Mouse (Mus musculus) E14TG2a.4 (cell line): ENCODE results near the gene Th.
A peak's percentile ranks its signal among the peaks of the same experiment; 100 is the strongest.

Source experiments
- H3K27me3 ChIP-seq: 2 replicates; pipeline ENCODE4 v1.6.1; 2014; ENCODE audit warnings: low read length, control low read depth; ENCODE audit not compliant: insufficient read depth
- H3K36me3 ChIP-seq: 2 replicates; pipeline ENCODE4 v1.6.1; 2014; ENCODE audit warnings: low read length, control low read depth; ENCODE audit not compliant: insufficient read depth
- H3K4me1 ChIP-seq: replicated peaks from 2 replicates; pipeline ENCODE4 v1.6.1; 2014; ENCODE audit warnings: low read depth, low read length, control low read depth
- H3K4me3 ChIP-seq: replicated peaks from 2 replicates; pipeline ENCODE4 v1.5.1; 2014; ENCODE audit warnings: mild to moderate bottlenecking, low read length
- H3K9me3 ChIP-seq: 2 replicates; pipeline ENCODE4 v1.6.1; 2014; ENCODE audit warnings: low read length, control low read depth
- CTCF ChIP-seq: conservative IDR thresholded peaks from 2 replicates; pipeline ENCODE4 v1.5.1; 2014; ENCODE audit warnings: low read length
- NANOG ChIP-seq: IDR thresholded peaks from 2 replicates; pipeline ENCODE4 v1.6.1; 2014; ENCODE audit warnings: borderline replicate concordance, low read length, mixed read lengths
- POU5F1 ChIP-seq: IDR thresholded peaks from 2 replicates; pipeline ENCODE4 v1.6.1; 2014; ENCODE audit warnings: low read length, borderline replicate concordance

Gene Th

DNA sequence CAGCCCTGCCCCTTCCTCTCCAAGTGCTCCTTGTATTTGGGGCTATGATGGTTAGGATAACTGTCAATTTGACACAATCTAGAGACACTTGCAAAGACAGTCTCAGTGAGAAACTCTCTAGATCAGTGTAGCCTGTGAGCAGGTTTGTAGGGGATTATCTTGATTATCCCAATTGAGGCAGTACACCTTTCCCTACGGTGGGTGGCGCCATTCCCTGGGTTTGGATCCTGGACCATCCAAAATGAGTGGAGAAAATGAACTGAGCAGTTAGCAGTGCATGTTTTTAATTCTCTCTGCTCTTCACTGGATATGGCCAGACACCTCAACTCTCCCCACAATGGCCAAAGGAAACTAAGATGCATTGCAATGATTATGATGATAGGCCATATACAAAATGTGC, 21.3 kb downstream of the Th start:
- no peak for TF ChIP-seq NANOG
- peak; percentile 50 for TF ChIP-seq CTCF
- no peak for TF ChIP-seq POU5F1
- H3K4me1 ChIP-seq = no peaks in the 10 kb centered on the region

DNA sequence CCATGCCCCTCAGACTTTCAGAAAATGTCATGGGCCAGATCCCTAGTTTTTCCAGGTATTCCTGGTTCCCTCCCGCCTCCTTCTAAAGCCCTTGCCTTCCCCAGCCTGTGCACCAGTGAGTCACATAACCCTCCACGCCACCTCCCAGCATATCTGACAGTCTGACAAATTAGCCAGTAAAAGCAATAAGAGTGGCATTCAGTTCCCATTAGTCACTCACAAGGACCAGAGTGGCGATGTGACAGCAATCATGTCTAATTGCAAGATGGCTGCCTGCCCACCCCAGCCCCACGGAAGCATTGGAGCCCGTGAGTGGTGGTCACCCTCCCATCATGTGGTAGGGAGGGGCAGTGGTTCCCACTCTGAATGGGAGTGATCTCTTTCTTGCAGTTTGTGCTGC, 25.3 kb downstream of the Th start:
- Histone ChIP-seq H3K36me3 (no peaks in the 10 kb centered on the region), H3K9me3 (no peaks in the 10 kb centered on the region), H3K4me1 (peaks cover 13% of the 10 kb centered on the region; the same call in 1 of the 2 replicates), H3K27me3 (peaks cover 78% of the 10 kb centered on the region), H3K4me3 (no peak overlapping the region)
- TF ChIP-seq NANOG (no peak), CTCF (no peak), POU5F1 (no peak)

More for the DNA sequence above, 21.3 kb downstream of the Th start:
- Histone ChIP-seq H3K9me3 (no peaks in the 10 kb centered on the region), H3K27me3 (peaks cover 80% of the 10 kb centered on the region), H3K36me3 (no peaks in the 10 kb centered on the region), H3K4me3 (no peak overlapping the region)

DNA sequence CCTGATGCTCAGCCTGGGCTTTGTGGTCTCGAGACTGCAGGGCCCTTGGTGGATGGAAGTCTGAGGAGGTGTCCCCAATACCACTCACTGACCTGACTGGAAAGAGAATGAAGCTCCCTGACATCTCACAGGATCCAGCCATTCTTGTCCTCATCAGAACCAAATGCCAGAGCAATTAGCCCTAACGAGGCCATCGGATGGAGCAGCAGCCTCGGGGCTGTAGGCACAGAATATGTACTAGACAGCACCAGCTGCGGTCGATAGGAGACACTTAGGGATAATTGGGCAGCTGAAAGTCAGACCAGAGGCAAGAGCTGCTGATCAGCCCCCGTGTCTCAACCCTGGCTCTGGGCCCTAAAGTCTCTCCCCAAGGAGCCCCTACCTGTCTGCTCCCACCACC, 26.6 kb downstream of the Th start:
- H3K27me3 ChIP-seq = peaks cover 87% of the 10 kb centered on the region
- TF ChIP-seq NANOG = no peak
- no peak for TF ChIP-seq POU5F1
- TF ChIP-seq CTCF = no peak
- H3K4me1 ChIP-seq = peaks cover 18% of the 10 kb centered on the region; the same call in 1 of the 2 replicates
- H3K9me3 ChIP-seq = no peaks in the 10 kb centered on the region
- no peak overlapping the region for H3K4me3 ChIP-seq
- no peaks in the 10 kb centered on the region for H3K36me3 ChIP-seq

DNA sequence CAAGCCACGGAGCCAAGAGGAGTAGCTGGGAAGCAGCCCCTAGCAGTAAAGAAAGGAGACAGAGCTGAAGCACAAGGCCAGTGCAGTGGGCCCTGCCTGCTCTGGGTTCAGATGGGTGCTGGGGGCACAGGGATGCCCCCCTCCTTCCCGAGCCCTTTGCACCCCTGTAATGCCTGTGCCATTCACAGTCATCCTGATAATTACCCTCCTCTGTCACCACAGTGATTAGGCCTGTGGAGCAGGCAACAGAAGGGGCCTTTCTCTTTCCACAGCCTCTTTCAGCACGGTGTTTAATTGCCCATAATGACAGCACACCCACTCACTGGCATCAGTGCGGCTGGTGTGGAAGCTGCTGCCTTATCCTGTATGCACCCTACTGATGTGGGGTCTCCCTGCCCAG, 28.0 kb downstream of the Th start:
- H3K4me3 ChIP-seq = no peak overlapping the region
- peaks cover 25% of the 10 kb centered on the region; the same call in 1 of the 2 replicates for H3K4me1 ChIP-seq
- H3K27me3 ChIP-seq = peaks cover 89% of the 10 kb centered on the region
- no peaks in the 10 kb centered on the region for H3K36me3 ChIP-seq
- no peaks in the 10 kb centered on the region for H3K9me3 ChIP-seq
- TF ChIP-seq CTCF = no peak
- no peak for TF ChIP-seq NANOG
- no peak for TF ChIP-seq POU5F1

DNA sequence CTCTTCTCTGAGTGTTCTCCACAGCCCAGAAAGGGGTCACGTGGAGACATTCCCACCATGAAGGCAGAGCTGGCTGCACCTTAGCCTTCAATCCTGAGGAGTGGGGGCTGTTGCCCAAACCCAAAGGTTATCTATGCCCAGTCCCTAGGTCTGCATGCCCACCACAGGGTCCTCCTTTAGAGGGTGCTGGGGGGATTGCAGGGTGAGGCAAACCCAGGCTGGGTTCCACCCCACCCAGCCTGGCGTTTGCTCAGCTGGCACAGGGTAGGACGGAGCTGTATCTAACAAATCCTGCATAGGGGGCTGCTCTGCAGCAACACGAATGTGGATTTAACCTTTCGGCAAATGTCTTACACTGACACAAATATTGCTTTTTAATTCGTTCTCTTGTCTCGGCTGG, 29.2 kb downstream of the Th start:
- H3K9me3 ChIP-seq = no peaks in the 10 kb centered on the region
- H3K27me3 ChIP-seq = peaks cover 89% of the 10 kb centered on the region
- H3K4me1 ChIP-seq = peaks cover 28% of the 10 kb centered on the region; the same call in 1 of the 2 replicates
- no peak overlapping the region for H3K4me3 ChIP-seq
- TF ChIP-seq CTCF (no peak), NANOG (no peak), POU5F1 (no peak)
- H3K36me3 ChIP-seq = no peaks in the 10 kb centered on the region

DNA sequence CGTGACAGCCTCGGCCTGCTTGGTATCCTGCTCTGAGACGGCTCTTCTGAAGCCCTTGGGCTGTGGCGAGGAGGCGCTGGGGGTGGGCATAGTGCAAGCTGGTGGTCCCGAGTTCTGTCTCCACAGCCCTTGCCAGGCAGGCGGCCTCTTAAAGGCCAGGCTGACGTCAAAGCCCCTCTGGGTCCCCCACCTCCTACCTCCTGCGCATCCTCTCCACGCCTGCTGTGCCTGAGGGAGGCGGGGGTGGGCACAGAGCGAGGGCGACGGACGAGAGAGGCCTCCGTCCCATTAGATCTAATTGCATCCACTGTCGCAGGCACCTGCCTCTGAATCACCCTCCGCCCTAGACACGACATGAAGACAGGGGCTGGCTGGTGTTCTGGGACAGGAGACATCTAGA, 31.1 kb downstream of the Th start:
- Histone ChIP-seq H3K27me3 (peaks cover 92% of the 10 kb centered on the region), H3K4me3 (no peak overlapping the region), H3K9me3 (no peaks in the 10 kb centered on the region), H3K4me1 (peaks cover 31% of the 10 kb centered on the region; the same call in 1 of the 2 replicates), H3K36me3 (no peaks in the 10 kb centered on the region)
- no peak for TF ChIP-seq CTCF
- TF ChIP-seq NANOG = no peak
- TF ChIP-seq POU5F1 = no peak

DNA sequence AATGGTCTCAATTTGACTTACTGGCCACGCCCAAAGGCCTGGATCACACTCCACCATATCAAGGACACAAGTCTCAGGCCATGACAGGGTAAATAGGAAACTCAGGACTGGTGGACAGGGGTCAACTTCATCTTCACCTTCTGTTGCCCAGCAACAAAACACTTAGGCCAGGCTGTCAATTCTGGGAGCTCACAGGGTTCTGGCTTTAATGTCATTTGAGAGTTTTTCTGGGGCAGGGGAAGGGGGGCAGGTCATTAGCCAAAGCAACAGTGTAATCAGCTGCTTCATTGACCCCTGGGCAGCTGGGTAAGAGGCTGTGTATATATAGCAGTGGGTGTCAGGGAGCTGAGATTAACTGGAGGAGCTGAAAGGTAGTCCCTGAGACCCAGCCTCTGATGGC, 33.5 kb downstream of the Th start:
- H3K9me3 ChIP-seq = no peaks in the 10 kb centered on the region
- no peaks in the 10 kb centered on the region for H3K36me3 ChIP-seq
- H3K27me3 ChIP-seq = peaks cover 95% of the 10 kb centered on the region
- TF ChIP-seq NANOG = no peak
- no peak for TF ChIP-seq POU5F1
- TF ChIP-seq CTCF = no peak
- peaks cover 31% of the 10 kb centered on the region; the same call in 1 of the 2 replicates for H3K4me1 ChIP-seq
- no peak overlapping the region for H3K4me3 ChIP-seq

DNA sequence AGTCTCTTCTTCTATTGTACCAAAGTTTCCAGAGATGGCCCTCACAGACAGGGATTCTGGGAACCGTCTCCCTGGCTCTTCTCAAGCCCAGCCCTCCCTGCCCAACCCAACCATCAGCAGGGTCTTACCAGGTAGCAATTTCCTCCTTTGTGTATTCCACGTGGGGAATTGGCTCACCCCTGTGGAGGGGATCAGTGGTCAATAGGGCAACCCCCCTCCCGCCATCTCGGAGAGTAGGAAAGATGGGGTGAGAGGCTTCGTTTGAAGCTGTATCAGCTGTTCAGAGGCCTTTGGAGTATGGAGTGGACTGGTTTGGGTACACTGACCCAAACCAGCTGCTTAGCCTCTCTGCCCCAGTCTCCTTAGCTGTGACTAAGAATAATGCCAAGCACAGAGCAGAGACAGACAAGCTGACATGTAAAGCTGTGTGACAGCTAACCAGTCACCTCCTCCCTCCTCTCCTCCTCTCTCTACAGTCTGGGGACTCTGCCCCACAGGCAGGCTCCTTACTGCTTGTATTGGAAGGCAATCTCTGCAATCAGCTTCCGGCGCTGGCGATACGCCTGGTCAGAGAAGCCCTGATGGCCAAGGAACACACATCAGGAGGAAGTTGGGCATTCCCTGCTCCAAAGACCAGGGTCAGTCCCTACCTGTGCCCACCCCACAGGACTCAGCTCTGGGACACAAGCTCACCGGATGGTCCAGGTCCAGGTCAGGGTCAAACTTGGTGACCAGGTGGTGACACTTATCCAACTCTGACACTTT, 34.8 kb downstream of the Th start:
- Histone ChIP-seq H3K36me3 (no peaks in the 10 kb centered on the region), H3K9me3 (no peaks in the 10 kb centered on the region)

More for the DNA sequence above, 34.8 kb downstream of the Th start:
- Histone ChIP-seq H3K4me1 (peaks cover 24% of the 10 kb centered on the region; the same call in 1 of the 2 replicates), H3K27me3 (peaks cover 94% of the 10 kb centered on the region), H3K4me3 (no peak overlapping the region)
- no peak for TF ChIP-seq NANOG
- no peak for TF ChIP-seq POU5F1
- no peak for TF ChIP-seq CTCF
